Mouse (Mus musculus): ENCODE data around the gene Thap3. TPM values are rescaled to one million over a fixed set of nuclear protein-coding genes. Genes with fewer than 3 reads are reported as not detected.

The Thap3 gene
- polyA plus RNA-seq, 1 experiment from 2014 or later: 38.2 TPM

- Histone ChIP-seq H3K9me3 (ENCODE audit: control insufficient read depth, low read depth, low read length) (no peaks in the 10 kb centered on the region), H3K4me3 (ENCODE audit: low read depth, low read length) (no peak overlapping the region), H3K4me1 (ENCODE audit: control insufficient read depth, insufficient read depth, low read length) (peaks cover 16% of the 10 kb centered on the region; the same call in 1 of the 2 replicates), H3K4me2 (replicated peaks; ENCODE audit: low read depth, low read length) (no peak overlapping the region), H3K27ac (ENCODE audit: low read length) (no peak overlapping the region), H3K27me3 (ENCODE audit: control insufficient read depth, insufficient read depth, low read length) (no peaks in the 10 kb centered on the region), H3K36me3 (ENCODE audit: control insufficient read depth, insufficient read depth, low read length) (peaks cover 16% of the 10 kb centered on the region), H3K9ac (replicated peaks; ENCODE audit: low read depth, low read length) (no peak overlapping the region)
- WGBS: 35% methylated on average over 8 of the region's 9 CpGs
- no peak for ATAC-seq (ENCODE audit: insufficient number of reproducible peaks, insufficient read depth, low FRiP score, low read depth)
These were observed 5.2 kb downstream of the Thap3 start for GRCm38 (mm10) chr4:151983560-151983959.

GRCm38 (mm10) chr4:151983043-151983442 lies 5.8 kb downstream of the Thap3 start:
- Histone ChIP-seq H3K27ac (ENCODE audit: low read length) (no peak overlapping the region), H3K36me3 (ENCODE audit: control insufficient read depth, insufficient read depth, low read length) (peaks cover 16% of the 10 kb centered on the region), H3K27me3 (ENCODE audit: control insufficient read depth, insufficient read depth, low read length) (no peaks in the 10 kb centered on the region), H3K4me1 (ENCODE audit: control insufficient read depth, insufficient read depth, low read length) (peaks cover 15% of the 10 kb centered on the region; the same call in 1 of the 2 replicates), H3K4me3 (ENCODE audit: low read depth, low read length) (no peak overlapping the region), H3K9ac (replicated peaks; ENCODE audit: low read depth, low read length) (no peak overlapping the region), H3K9me3 (ENCODE audit: control insufficient read depth, low read depth, low read length) (no peaks in the 10 kb centered on the region), H3K4me2 (replicated peaks; ENCODE audit: low read depth, low read length) (no peak overlapping the region)
- 58% methylated on average over 17 of the region's 17 CpGs for whole genome bisulfite sequencing
- no peak for ATAC-seq (ENCODE audit: insufficient number of reproducible peaks, insufficient read depth, low FRiP score, low read depth)

GRCm38 (mm10) chr4:151981363-151981762 lies 7.4 kb downstream of the Thap3 start:
- Histone ChIP-seq H3K4me3 (ENCODE audit: low read depth, low read length) (no peak overlapping the region), H3K36me3 (ENCODE audit: control insufficient read depth, insufficient read depth, low read length) (peaks cover 22% of the 10 kb centered on the region), H3K27ac (ENCODE audit: low read length) (no peak overlapping the region), H3K27me3 (ENCODE audit: control insufficient read depth, insufficient read depth, low read length) (no peaks in the 10 kb centered on the region), H3K4me2 (replicated peaks; ENCODE audit: low read depth, low read length) (no peak overlapping the region), H3K9me3 (ENCODE audit: control insufficient read depth, low read depth, low read length) (no peaks in the 10 kb centered on the region), H3K4me1 (ENCODE audit: control insufficient read depth, insufficient read depth, low read length) (0 out of 2 replicates have a peak, but pooled peaks cover 4% of the 10 kb centered on the region), H3K9ac (replicated peaks; ENCODE audit: low read depth, low read length) (no peak overlapping the region)
- 8% methylated on average over 5 of the region's 5 CpGs for WGBS
- peak; percentile 72 for ATAC-seq (ENCODE audit: insufficient number of reproducible peaks, insufficient read depth, low FRiP score, low read depth)

- WGBS: 78% methylated on average over 8 of the region's 8 CpGs
- H3K4me3 ChIP-seq (ENCODE audit: low read depth, low read length): no peak overlapping the region
- no peak overlapping the region for H3K4me2 ChIP-seq (replicated peaks; ENCODE audit: low read depth, low read length)
- H3K36me3 ChIP-seq (ENCODE audit: control insufficient read depth, insufficient read depth, low read length): peaks cover 26% of the 10 kb centered on the region
- no peak for ATAC-seq (ENCODE audit: insufficient number of reproducible peaks, insufficient read depth, low FRiP score, low read depth)
- H3K27me3 ChIP-seq (ENCODE audit: control insufficient read depth, insufficient read depth, low read length): no peaks in the 10 kb centered on the region
- H3K27ac ChIP-seq (ENCODE audit: low read length): no peak overlapping the region
- no peak overlapping the region for H3K9ac ChIP-seq (replicated peaks; ENCODE audit: low read depth, low read length)
- H3K4me1 ChIP-seq (ENCODE audit: control insufficient read depth, insufficient read depth, low read length): no peaks in the 10 kb centered on the region
- H3K9me3 ChIP-seq (ENCODE audit: control insufficient read depth, low read depth, low read length): no peaks in the 10 kb centered on the region
These were observed 8.1 kb downstream of the Thap3 start for GRCm38 (mm10) chr4:151980699-151981098.

GRCm38 (mm10) chr4:151977748-151978147 lies 11.0 kb downstream of the Thap3 start:
- H3K9ac ChIP-seq (replicated peaks; ENCODE audit: low read depth, low read length): no peak overlapping the region
- no peak for ATAC-seq (ENCODE audit: insufficient number of reproducible peaks, insufficient read depth, low FRiP score, low read depth)
- no peak overlapping the region for H3K27ac ChIP-seq (ENCODE audit: low read length)
- no peak overlapping the region for H3K4me3 ChIP-seq (ENCODE audit: low read depth, low read length)
- H3K36me3 ChIP-seq (ENCODE audit: control insufficient read depth, insufficient read depth, low read length): peaks cover 37% of the 10 kb centered on the region
- WGBS: 33% methylated on average over 10 of the region's 10 CpGs
- no peaks in the 10 kb centered on the region for H3K4me1 ChIP-seq (ENCODE audit: control insufficient read depth, insufficient read depth, low read length)
- H3K4me2 ChIP-seq (replicated peaks; ENCODE audit: low read depth, low read length): no peak overlapping the region
- H3K27me3 ChIP-seq (ENCODE audit: control insufficient read depth, insufficient read depth, low read length): no peaks in the 10 kb centered on the region
- 0 out of 2 replicates have a peak, but pooled peaks cover 4% of the 10 kb centered on the region for H3K9me3 ChIP-seq (ENCODE audit: control insufficient read depth, low read depth, low read length)

GRCm38 (mm10) chr4:151975441-151975840 lies 13.4 kb downstream of the Thap3 start:
- H3K27me3 ChIP-seq (ENCODE audit: control insufficient read depth, insufficient read depth, low read length): no peaks in the 10 kb centered on the region
- H3K9me3 ChIP-seq (ENCODE audit: control insufficient read depth, low read depth, low read length): 0 out of 2 replicates have a peak, but pooled peaks cover 4% of the 10 kb centered on the region
- 96% methylated on average over 3 of the region's 3 CpGs for WGBS
- H3K4me1 ChIP-seq (ENCODE audit: control insufficient read depth, insufficient read depth, low read length): no peaks in the 10 kb centered on the region
- no peak overlapping the region for H3K27ac ChIP-seq (ENCODE audit: low read length)
- H3K4me3 ChIP-seq (ENCODE audit: low read depth, low read length): no peak overlapping the region
- no peak overlapping the region for H3K9ac ChIP-seq (replicated peaks; ENCODE audit: low read depth, low read length)
- H3K36me3 ChIP-seq (ENCODE audit: control insufficient read depth, insufficient read depth, low read length): peaks cover 28% of the 10 kb centered on the region
- H3K4me2 ChIP-seq (replicated peaks; ENCODE audit: low read depth, low read length): no peak overlapping the region
- no peak for ATAC-seq (ENCODE audit: insufficient number of reproducible peaks, insufficient read depth, low FRiP score, low read depth)

GRCm38 (mm10) chr4:151972221-151972967 lies 16.4 kb downstream of the Thap3 start:
- H3K4me1 ChIP-seq (ENCODE audit: control insufficient read depth, insufficient read depth, low read length): no peaks in the 10 kb centered on the region
- 66% methylated on average over 10 of the region's 10 CpGs for WGBS
- ATAC-seq (ENCODE audit: insufficient number of reproducible peaks, insufficient read depth, low FRiP score, low read depth): no peak
- no peak overlapping the region for H3K27ac ChIP-seq (ENCODE audit: low read length)
- no peak overlapping the region for H3K9ac ChIP-seq (replicated peaks; ENCODE audit: low read depth, low read length)
- no peak overlapping the region for H3K4me3 ChIP-seq (ENCODE audit: low read depth, low read length)
- H3K36me3 ChIP-seq (ENCODE audit: control insufficient read depth, insufficient read depth, low read length): peaks cover 43% of the 10 kb centered on the region
- H3K4me2 ChIP-seq (replicated peaks; ENCODE audit: low read depth, low read length): no peak overlapping the region
- 0 out of 2 replicates have a peak, but pooled peaks cover 4% of the 10 kb centered on the region for H3K9me3 ChIP-seq (ENCODE audit: control insufficient read depth, low read depth, low read length)
- no peaks in the 10 kb centered on the region for H3K27me3 ChIP-seq (ENCODE audit: control insufficient read depth, insufficient read depth, low read length)

GRCm38 (mm10) chr4:151968204-151968921 lies 20.4 kb downstream of the Thap3 start:
- WGBS: 93% methylated on average over 26 of the region's 26 CpGs
- Histone ChIP-seq H3K4me1 (ENCODE audit: control insufficient read depth, insufficient read depth, low read length) (no peaks in the 10 kb centered on the region), H3K36me3 (ENCODE audit: control insufficient read depth, insufficient read depth, low read length) (peaks cover 33% of the 10 kb centered on the region), H3K9me3 (ENCODE audit: control insufficient read depth, low read depth, low read length) (no peaks in the 10 kb centered on the region), H3K4me3 (ENCODE audit: low read depth, low read length) (no peak overlapping the region), H3K9ac (replicated peaks; ENCODE audit: low read depth, low read length) (no peak overlapping the region), H3K4me2 (replicated peaks; ENCODE audit: low read depth, low read length) (no peak overlapping the region), H3K27me3 (ENCODE audit: control insufficient read depth, insufficient read depth, low read length) (no peaks in the 10 kb centered on the region), H3K27ac (ENCODE audit: low read length) (no peak overlapping the region)
- no peak for ATAC-seq (ENCODE audit: insufficient number of reproducible peaks, insufficient read depth, low FRiP score, low read depth)

Measured in stomach, embryonic 14.5 days (tissue).